Mouse (Mus musculus): Measurements from ENCODE around the gene Glt6d1.

DNA sequence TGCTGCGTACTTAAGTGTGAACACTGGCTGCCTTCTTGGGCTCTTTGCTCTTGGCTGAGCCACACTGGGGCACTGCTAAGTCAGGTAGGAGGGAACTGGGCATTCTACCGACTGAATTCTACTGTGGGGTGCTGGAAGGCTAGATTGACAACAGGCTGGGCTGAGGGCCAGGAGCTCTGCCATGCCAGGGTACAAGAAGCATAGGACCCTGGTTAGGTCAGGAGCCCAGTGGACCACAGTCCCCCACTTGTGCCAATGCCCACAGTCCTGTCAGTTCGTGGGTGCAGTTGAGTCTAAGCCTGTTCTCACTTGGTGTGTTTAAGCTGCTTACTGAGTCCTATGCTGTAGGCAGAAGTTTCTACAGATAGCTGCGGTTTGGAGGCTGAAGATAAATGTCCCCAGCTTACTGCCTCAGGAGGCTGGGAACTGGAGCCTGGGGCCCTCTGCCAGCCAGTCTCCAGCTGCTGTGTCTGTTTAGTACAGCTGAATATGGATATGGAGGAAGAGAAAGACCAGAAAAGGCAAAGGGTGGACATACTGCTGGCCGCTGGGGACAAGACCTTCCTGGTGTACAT lies 47.1 kb upstream of the Glt6d1 start:
- no peak for TF ChIP-seq CTCF (IDR thresholded peaks at IDR 0.05; ENCODE audit: low read depth, low read length)
- no peak for TF ChIP-seq EP300 (IDR thresholded peaks at IDR 0.05; ENCODE audit: insufficient read depth, low read depth, low read length)
- TF ChIP-seq POLR2A (IDR thresholded peaks at IDR 0.05; ENCODE audit: insufficient read depth, low read length), result no peak

Measured in ES-Bruce4 (cell line).